8 mouse cellular contexts compared by ENCODE assay signal in the genomic region with DNA sequence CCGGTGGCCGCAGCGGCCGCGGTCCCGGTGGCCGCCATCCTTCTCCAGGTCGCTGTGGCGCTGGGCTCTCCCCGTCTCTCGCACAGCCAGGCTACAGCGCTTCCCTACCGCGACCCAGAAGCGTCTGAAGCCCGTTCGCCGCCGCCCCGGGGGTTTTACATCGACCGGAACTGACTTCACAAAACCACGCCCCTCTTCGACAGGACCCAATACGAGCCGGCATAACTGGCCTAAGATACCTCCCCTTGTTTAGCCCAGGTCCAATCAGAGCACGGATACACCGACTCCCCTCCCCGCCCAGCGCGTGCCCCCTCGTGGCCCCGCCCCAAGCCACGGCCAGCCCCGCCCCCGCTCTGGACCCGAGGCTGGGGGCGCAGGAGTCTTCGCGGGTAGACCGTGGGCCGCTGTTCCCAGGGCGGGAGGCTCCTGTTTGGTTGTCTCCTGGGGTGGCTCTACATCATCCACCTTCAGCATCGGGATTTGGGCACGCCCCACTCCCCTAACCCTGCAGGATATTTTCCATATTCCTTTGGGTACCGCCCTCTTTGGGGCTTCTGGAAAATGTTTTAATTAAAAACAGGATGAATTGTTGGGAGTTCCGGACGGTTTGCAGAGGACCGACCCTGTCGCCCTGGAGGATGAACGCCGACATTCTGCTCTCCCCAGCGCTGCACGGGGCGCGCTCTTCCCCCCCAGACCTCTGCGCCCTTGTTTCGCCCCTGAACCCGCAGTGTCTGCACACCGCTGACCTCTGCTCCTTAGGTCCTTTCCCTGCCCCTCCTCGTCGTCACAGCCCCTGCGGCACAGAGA. TPM values are rescaled to one million over a fixed set of nuclear protein-coding genes. Genes with fewer than 3 reads are reported as not detected.
DNase-seq lines count a peak whose midpoint lies in the region; ATAC-seq lines count a peak whose summit lies in the region.

Gene Aplp2, minus strand, starts transcription at position 126 of the 810 bp plus-strand sequence.

- no peaks in the 10 kb centered on the region for H3K27me3 ChIP-seq in hindbrain, embryonic 14.5 days (ENCODE audit: control insufficient read depth, insufficient read depth, low read length)

- H3K4me3 ChIP-seq in hindbrain, embryonic 14.5 days (replicated peaks; ENCODE audit: low read length), result peak within 1 kb of the TSS; percentile 94

- H3K9me3 ChIP-seq in hindbrain, embryonic 14.5 days (ENCODE audit: control insufficient read depth, low read length), result no peaks in the 10 kb centered on the region

- peak within 1 kb of the TSS; percentile 90 for H3K4me2 ChIP-seq in hindbrain, embryonic 14.5 days (replicated peaks)

- no peaks in the 10 kb centered on the region for H3K36me3 ChIP-seq in hindbrain, embryonic 14.5 days (replicated peaks; ENCODE audit: control insufficient read depth, insufficient read depth)

- WGBS in hindbrain, embryonic 14.5 days, result under 1% methylated on average over 55 of the region's 63 CpGs

- peaks cover 28% of the 10 kb centered on the region for H3K4me1 ChIP-seq in hindbrain, embryonic 14.5 days (replicated peaks; ENCODE audit: control insufficient read depth, insufficient read depth, low read length)

- peak within 1 kb of the TSS; percentile 92 for H3K9ac ChIP-seq in hindbrain, embryonic 14.5 days

- peak; percentile 100 for ATAC-seq in hindbrain, embryonic 14.5 days (ENCODE audit: low FRiP score)

- H3K27ac ChIP-seq in hindbrain, embryonic 14.5 days, result peak within 1 kb of the TSS; percentile 92

- peak; percentile 99 for DNase-seq in R1 (ENCODE audit: low read depth, low spot score)
- peak; percentile 98 to 99 for DNase-seq in cerebellum, postnatal 25 days
- peak; percentile 95 to 97 for DNase-seq in frontal cortex, postnatal 25 days (ENCODE audit: low spot score in 2 of 2)
- DNase-seq in hindbrain, embryonic 14.5 days (ENCODE audit: low spot score), result peak; percentile 96
- DNase-seq in layer of hippocampus, postnatal 36 days, result peak; percentile 97
- DNase-seq in lung, postnatal 36 days, result peak; percentile 99
- peak; percentile 100 for DNase-seq in retina, postnatal 1 day
- DNase-seq in urinary bladder, adult 18-20 months (ENCODE audit: low spot score in 2 of 2), result peak; percentile 95 to 98

RNA-seq across cellular contexts. Expression of gene Aplp2, which starts in this region (rescaled TPM):
- polyA plus RNA-seq in hindbrain, embryonic 14.5 days (2014; fragmentation: Nextera tagmentation; extraction: Ambion mirVana), result 398 and 452 TPM in 2 replicates
- total RNA-seq in layer of hippocampus, postnatal 36 days (2021), result 100 to 1,000 TPM; 440 to 478 TPM

Comparison
In these comparisons a context has a peak if more than half of its experiments do, and no peak if none do; other contexts are left out.
1. Peak in every context shown above with its lines: DNase-seq, ATAC-seq, H3K4me3 ChIP-seq and H3K27ac ChIP-seq.